Comparison of ENCODE assay signal across 23 mouse cellular contexts in the genomic region with DNA sequence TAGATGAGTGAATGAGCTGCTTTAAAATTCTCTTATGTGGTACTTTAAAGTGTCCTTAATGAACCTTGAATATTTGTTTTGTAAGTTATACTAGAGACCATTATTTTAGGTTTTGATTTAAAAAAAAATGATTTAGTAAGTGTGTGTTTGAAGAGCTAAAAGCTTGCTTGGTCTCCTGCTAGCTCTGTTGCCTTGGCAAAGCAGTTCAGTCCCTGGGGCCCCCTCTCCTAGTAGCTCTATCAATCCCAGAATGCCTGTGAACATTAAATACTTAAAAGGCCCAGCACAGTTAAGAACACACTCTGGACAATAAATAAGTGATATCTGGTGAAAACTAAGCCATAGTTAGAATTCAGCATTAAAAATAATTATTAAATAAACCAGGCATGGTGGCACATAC.
DNase-seq lines count a peak whose midpoint lies in the region; ATAC-seq and TF ChIP-seq lines count a peak whose summit lies in the region.
"Had no signal": no experiment of that assay in that cellular context is flagged by ENCODE, and none has a peak within 500 bp of the region (broad histone marks: within the 10 kb centered on the region; RNA-seq: fewer than 3 reads in every experiment).

No protein-coding gene starts in this region.

- no peaks in the 10 kb centered on the region; the same call in 1 of the 2 replicates for H3K9me3 ChIP-seq in lung, embryonic 14.5 days (ENCODE audit: low read depth, low read length)
- H3K9me3 ChIP-seq in lung, embryonic 16.5 days (ENCODE audit: control insufficient read depth, low read length): no peaks in the 10 kb centered on the region; the same call in 1 of the 2 replicates
- no peaks in the 10 kb centered on the region for H3K9me3 ChIP-seq in midbrain, embryonic 14.5 days (ENCODE audit: control insufficient read depth, low read length)
- no peaks in the 10 kb centered on the region for H3K9me3 ChIP-seq in midbrain, postnatal 0 days (ENCODE audit: low read length)
- H3K9me3 ChIP-seq: embryonic facial prominence, embryonic 12.5 days; embryonic facial prominence, embryonic 15.5 days; forebrain, embryonic 12.5 days had no signal

- H3K4me3 ChIP-seq in lung, embryonic 14.5 days (ENCODE audit: low read depth, low read length): no peak overlapping the region
- H3K4me3 ChIP-seq in lung, embryonic 16.5 days (ENCODE audit: low read length): no peak overlapping the region
- no peak overlapping the region for H3K4me3 ChIP-seq in midbrain, embryonic 14.5 days (replicated peaks; ENCODE audit: low read depth, low read length)
- H3K4me3 ChIP-seq in midbrain, postnatal 0 days (ENCODE audit: low read depth, low read length): no peak overlapping the region
- H3K4me3 ChIP-seq: embryonic facial prominence, embryonic 12.5 days; embryonic facial prominence, embryonic 15.5 days; erythroblast, embryonic 14.5 days; forebrain, embryonic 10.5 days; forebrain, embryonic 12.5 days had no signal

- no peak overlapping the region for H3K27ac ChIP-seq in lung, embryonic 14.5 days (ENCODE audit: low read depth)
- H3K27ac ChIP-seq in lung, embryonic 16.5 days (ENCODE audit: low read length): no peak overlapping the region
- no peak overlapping the region for H3K27ac ChIP-seq in midbrain, embryonic 14.5 days (replicated peaks; ENCODE audit: low read depth, low read length)
- H3K27ac ChIP-seq in midbrain, postnatal 0 days (ENCODE audit: low read depth, low read length): no peak overlapping the region
- H3K27ac ChIP-seq: embryonic facial prominence, embryonic 12.5 days; embryonic facial prominence, embryonic 15.5 days; forebrain, embryonic 10.5 days; forebrain, embryonic 12.5 days had no signal

- H3K36me3 ChIP-seq in lung, embryonic 14.5 days (ENCODE audit: insufficient read depth): no peaks in the 10 kb centered on the region
- no peaks in the 10 kb centered on the region for H3K36me3 ChIP-seq in lung, embryonic 16.5 days (ENCODE audit: control insufficient read depth, insufficient read depth, low read length)
- H3K36me3 ChIP-seq in midbrain, embryonic 14.5 days (ENCODE audit: control insufficient read depth, insufficient read depth, low read length): no peaks in the 10 kb centered on the region
- no peaks in the 10 kb centered on the region for H3K36me3 ChIP-seq in midbrain, postnatal 0 days (ENCODE audit: insufficient read depth, low read length)
- H3K36me3 ChIP-seq: embryonic facial prominence, embryonic 12.5 days; embryonic facial prominence, embryonic 15.5 days; forebrain, embryonic 10.5 days; forebrain, embryonic 12.5 days had no signal

- no peak overlapping the region for H3K4me2 ChIP-seq in lung, embryonic 14.5 days
- H3K4me2 ChIP-seq in lung, embryonic 16.5 days (ENCODE audit: low read depth, low read length): no peak overlapping the region
- H3K4me2 ChIP-seq in midbrain, embryonic 14.5 days (ENCODE audit: low read length): no peak overlapping the region
- no peak overlapping the region for H3K4me2 ChIP-seq in midbrain, postnatal 0 days (ENCODE audit: low read depth, low read length, poor library complexity, severe bottlenecking)
- H3K4me2 ChIP-seq: embryonic facial prominence, embryonic 12.5 days; embryonic facial prominence, embryonic 15.5 days; forebrain, embryonic 12.5 days had no signal

- DNase-seq in adrenal gland, postnatal 14 days: peak; percentile 30
- no peak for DNase-seq in adrenal gland, adult 18-20 months (ENCODE audit: low spot score in 2 of 2)
- no peak for DNase-seq in lung, embryonic 14.5 days
- no peak for DNase-seq in lung, postnatal 36 days
- no peak for DNase-seq in lung, adult 18-20 months
- peak; percentile 30 for DNase-seq in midbrain, embryonic 14.5 days
- DNase-seq in midbrain, postnatal 0 days (ENCODE audit: low spot score): no peak
- DNase-seq: adrenal gland, postnatal 25 days; cerebellum, adult 11 months; cerebellum, adult 18-20 months; cerebellum, adult 8-10 months; cerebellum, adult 9-11 months; cerebellum, postnatal 14 days; cerebellum, postnatal 36 days; embryo, embryonic 11 days had no signal

- H3K9ac ChIP-seq in lung, embryonic 14.5 days: no peak overlapping the region
- no peak overlapping the region for H3K9ac ChIP-seq in lung, embryonic 16.5 days (ENCODE audit: low read length)
- no peak overlapping the region for H3K9ac ChIP-seq in midbrain, embryonic 14.5 days (replicated peaks; ENCODE audit: low read length)
- no peak overlapping the region for H3K9ac ChIP-seq in midbrain, postnatal 0 days (replicated peaks; ENCODE audit: low read length, poor library complexity, severe bottlenecking)
- H3K9ac ChIP-seq: embryonic facial prominence, embryonic 12.5 days; embryonic facial prominence, embryonic 15.5 days; forebrain, embryonic 12.5 days had no signal

- no peak for TF ChIP-seq CTCF in lung, embryonic 14.5 days (IDR thresholded peaks at IDR 0.05; ENCODE audit: low read depth)
- no peak for TF ChIP-seq CTCF in midbrain, postnatal 0 days (IDR thresholded peaks at IDR 0.05)

- H3K27me3 ChIP-seq in lung, embryonic 14.5 days (ENCODE audit: insufficient read depth, low read length): no peaks in the 10 kb centered on the region
- no peaks in the 10 kb centered on the region for H3K27me3 ChIP-seq in lung, embryonic 16.5 days (ENCODE audit: control insufficient read depth, insufficient read depth, low read depth, low read length)
- no peaks in the 10 kb centered on the region for H3K27me3 ChIP-seq in midbrain, embryonic 14.5 days (ENCODE audit: control insufficient read depth, insufficient read depth, low read length)
- no peaks in the 10 kb centered on the region for H3K27me3 ChIP-seq in midbrain, postnatal 0 days (ENCODE audit: insufficient read depth, low read length)
- H3K27me3 ChIP-seq: embryonic facial prominence, embryonic 12.5 days; embryonic facial prominence, embryonic 15.5 days; forebrain, embryonic 12.5 days had no signal

- peak; percentile 69; the same call in 1 of the 2 replicates for ATAC-seq in lung, embryonic 14.5 days (ENCODE audit: insufficient read depth)
- ATAC-seq in lung, embryonic 16.5 days (ENCODE audit: low read depth): peak; percentile 70
- ATAC-seq in midbrain, embryonic 14.5 days (ENCODE audit: low FRiP score, low TSS enrichment): no peak
- no peak for ATAC-seq in midbrain, postnatal 0 days (ENCODE audit: low FRiP score)
- ATAC-seq: forebrain, embryonic 14.5 days; forebrain, embryonic 16.5 days had no signal

- H3K4me1 ChIP-seq in lung, embryonic 14.5 days (ENCODE audit: insufficient read depth): peaks cover 4% of the 10 kb centered on the region; the same call in 1 of the 2 replicates
- no peaks in the 10 kb centered on the region for H3K4me1 ChIP-seq in lung, embryonic 16.5 days (replicated peaks; ENCODE audit: control insufficient read depth, insufficient read depth, low read length)
- no peaks in the 10 kb centered on the region for H3K4me1 ChIP-seq in midbrain, embryonic 14.5 days (ENCODE audit: control insufficient read depth, insufficient read depth, low read length)
- no peaks in the 10 kb centered on the region for H3K4me1 ChIP-seq in midbrain, postnatal 0 days (ENCODE audit: insufficient read depth, low read length)
- H3K4me1 ChIP-seq: embryonic facial prominence, embryonic 12.5 days; embryonic facial prominence, embryonic 15.5 days; forebrain, embryonic 10.5 days; forebrain, embryonic 12.5 days had no signal

Comparison
In these comparisons a context has a peak if more than half of its experiments do, and no peak if none do; other contexts are left out.
1. DNase-seq: peak in adrenal gland, postnatal 14 days (single experiment) and midbrain, embryonic 14.5 days (single experiment); none in adrenal gland, adult 18-20 months (0 of 2), lung, embryonic 14.5 days (single experiment), lung, postnatal 36 days (single experiment), lung, adult 18-20 months (0 of 2) and midbrain, postnatal 0 days (single experiment).
2. ATAC-seq: peak in lung, embryonic 14.5 days (single experiment) and lung, embryonic 16.5 days (single experiment); none in midbrain, embryonic 14.5 days (single experiment) and midbrain, postnatal 0 days (single experiment).